Mouse (Mus musculus) G1E (cell line): ENCODE results near the gene Ccdc50. TPM values are rescaled to one million over a fixed set of nuclear protein-coding genes. Genes with fewer than 3 reads are reported as not detected.

Experiments
- ATAC-seq: 2 replicates; pipeline ENCODE4 v1.8.0; 2016; ENCODE audit warnings: mild to moderate bottlenecking; ENCODE audit not compliant: insufficient number of reproducible peaks, poor library complexity, low FRiP score, severe bottlenecking; ENCODE audit errors: extremely low read depth
- DNase-seq: peaks from one replicate; pipeline ENCODE4 v3.0.0; 2012; ENCODE audit warnings: low spot score
- H3K27me3 ChIP-seq: 2 replicates; pipeline ENCODE4 v1.6.1; 2012; ENCODE audit warnings: mild to moderate bottlenecking, low read length, inconsistent platforms; ENCODE audit not compliant: insufficient read depth
- H3K36me3 ChIP-seq: replicated peaks from 2 replicates; pipeline ENCODE3; 2012; ENCODE audit warnings: mild to moderate bottlenecking, inconsistent platforms
- H3K4me1 ChIP-seq: 2 replicates; pipeline ENCODE4 v1.6.1; 2012; ENCODE audit warnings: low read depth, low read length, inconsistent platforms, mixed read lengths; ENCODE audit not compliant: insufficient read depth
- H3K4me3 ChIP-seq: 2 replicates; pipeline ENCODE4 v1.5.1; 2012; ENCODE audit warnings: low read depth, mild to moderate bottlenecking, inconsistent platforms, low read length, moderate library complexity, mixed read lengths
- H3K9me3 ChIP-seq: replicated peaks from 2 replicates; pipeline ENCODE4 v1.6.1; 2012; ENCODE audit warnings: inconsistent platforms
- CTCF ChIP-seq: IDR thresholded peaks from 2 replicates; pipeline ENCODE4 v1.5.1; 2012; ENCODE audit warnings: low read depth, low read length, inconsistent platforms, mixed read lengths
- GATA1 ChIP-seq: IDR thresholded peaks from 2 replicates; pipeline ENCODE4 v1.6.1; 2012; ENCODE audit warnings: borderline replicate concordance, low read length, inconsistent platforms, mixed read lengths
- GATA2 ChIP-seq: IDR thresholded peaks from 2 replicates; pipeline ENCODE4 v1.6.1; 2012; ENCODE audit warnings: low read depth, low read length, inconsistent platforms, borderline replicate concordance
- POLR2AphosphoS5 ChIP-seq: IDR thresholded peaks from 2 replicates; pipeline ENCODE4 v1.6.1; 2012; ENCODE audit warnings: low read depth, low read length, inconsistent platforms; ENCODE audit not compliant: insufficient replicate concordance
- TAL1 ChIP-seq: conservative IDR thresholded peaks from 2 replicates; pipeline ENCODE4 v1.6.1; 2012; ENCODE audit warnings: low read depth, low read length, inconsistent platforms, mixed read lengths
- polyA plus RNA-seq: library from polyadenylated mRNA; stranded (reverse); fragments of >175 nt; gene quantifications from 2 replicates; pipeline ENCODE4 v1.2.3, GENCODE M21; 2012
- total RNA-seq, 2 experiments: library from RNA; stranded (forward) in 1 of 2; stranded (reverse) in 1 of 2; fragments of 200-1000 nt in 1 of 2; fragments of >200 nt in 1 of 2; fragmentation: Nextera tagmentation in 1 of 2; gene quantifications; 2 replicates each; pipeline ENCODE4 v1.2.3; 2014 to 2017

The Ccdc50 gene
- total and polyA plus RNA-seq, 3 experiments = 30.6 to 138 (median 105) TPM

DNA sequence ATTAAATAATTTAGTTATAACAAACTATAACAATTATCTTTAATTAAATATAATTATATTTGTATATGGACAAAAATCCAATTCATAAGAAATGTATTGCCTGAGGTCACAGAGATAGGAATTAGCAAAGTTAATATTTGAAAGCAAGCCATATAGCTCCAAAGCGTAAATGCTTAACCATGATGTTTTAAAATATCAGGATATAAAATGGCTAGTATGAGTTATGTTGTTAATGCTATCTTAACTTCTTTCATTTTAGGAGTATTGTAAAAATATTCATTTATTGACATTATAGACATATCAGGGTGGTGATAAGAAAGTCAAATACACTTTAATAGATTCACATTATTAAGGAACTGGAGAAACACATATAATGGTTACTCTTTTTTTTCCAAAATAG is 28.6 kb upstream of the Ccdc50 start:
- TF ChIP-seq POLR2AphosphoS5 (no peak), TAL1 (no peak), CTCF (no peak), GATA2 (no peak), GATA1 (no peak)
- Histone ChIP-seq H3K27me3 (peaks cover 3% of the 10 kb centered on the region; the same call in 1 of the 2 replicates), H3K36me3 (no peaks in the 10 kb centered on the region), H3K4me3 (no peak overlapping the region), H3K4me1 (no peaks in the 10 kb centered on the region), H3K9me3 (no peaks in the 10 kb centered on the region)
- DNase-seq = no peak
- ATAC-seq = no peak

DNA sequence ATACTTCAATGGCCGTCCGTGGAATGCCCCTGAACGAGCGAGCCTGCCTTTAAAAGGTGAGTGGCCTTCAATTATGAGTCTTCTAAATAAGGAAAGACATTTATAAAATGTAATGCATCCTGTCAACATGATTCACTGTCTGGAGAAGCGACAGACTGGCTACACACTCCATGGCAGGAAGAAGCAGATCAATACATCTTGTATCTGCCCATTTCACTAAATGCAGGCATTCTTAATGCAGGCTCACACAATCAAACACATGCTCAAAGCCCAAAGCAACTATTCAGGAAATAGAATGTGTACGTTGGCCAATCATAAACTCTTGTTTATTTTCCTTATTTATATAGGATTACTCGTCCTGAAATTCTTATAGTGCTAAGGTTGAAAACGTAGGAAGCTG is 18.5 kb upstream of the Ccdc50 start, which contains the start of gene Uts2b:
TSS of gene Uts2b (minus strand) at position 49 of the 400 bp plus-strand sequence.
- H3K4me1 ChIP-seq = no peaks in the 10 kb centered on the region
- DNase-seq (no peak), ATAC-seq (no peak)
- H3K36me3 ChIP-seq = no peaks in the 10 kb centered on the region
- H3K27me3 ChIP-seq = no peaks in the 10 kb centered on the region
- TF ChIP-seq GATA2 (no peak), TAL1 (no peak), CTCF (no peak), GATA1 (no peak), POLR2AphosphoS5 (no peak)
- H3K9me3 ChIP-seq = no peaks in the 10 kb centered on the region
- no peak within 1 kb of the TSS for H3K4me3 ChIP-seq

DNA sequence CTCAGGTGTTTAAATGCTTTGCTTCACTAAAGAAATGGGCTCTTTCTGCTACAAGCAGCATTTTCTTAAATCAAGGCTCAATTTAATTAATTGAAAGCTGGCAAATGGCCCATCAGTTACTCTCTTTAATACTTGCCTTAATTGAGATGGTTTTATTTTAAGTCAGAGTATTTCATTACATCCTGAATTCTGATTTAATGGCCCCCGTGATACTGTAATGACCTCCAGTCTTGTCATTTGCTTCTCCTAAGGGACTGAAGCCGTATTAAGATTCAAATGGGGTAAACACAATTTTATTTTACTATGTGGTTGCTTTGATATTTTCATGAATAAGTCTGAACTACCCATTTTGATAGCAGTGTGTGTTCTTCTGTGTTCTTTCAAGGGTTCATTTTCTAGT is 18.0 kb upstream of the Ccdc50 start:
- TF ChIP-seq GATA1 = no peak
- no peak for TF ChIP-seq GATA2
- TF ChIP-seq CTCF = no peak
- no peak for TF ChIP-seq POLR2AphosphoS5
- TF ChIP-seq TAL1 = no peak
- no peaks in the 10 kb centered on the region for H3K9me3 ChIP-seq
- H3K36me3 ChIP-seq = no peaks in the 10 kb centered on the region
- H3K27me3 ChIP-seq = no peaks in the 10 kb centered on the region
- no peak for DNase-seq
- no peak for ATAC-seq
- H3K4me3 ChIP-seq = no peak overlapping the region
- no peaks in the 10 kb centered on the region for H3K4me1 ChIP-seq

DNA sequence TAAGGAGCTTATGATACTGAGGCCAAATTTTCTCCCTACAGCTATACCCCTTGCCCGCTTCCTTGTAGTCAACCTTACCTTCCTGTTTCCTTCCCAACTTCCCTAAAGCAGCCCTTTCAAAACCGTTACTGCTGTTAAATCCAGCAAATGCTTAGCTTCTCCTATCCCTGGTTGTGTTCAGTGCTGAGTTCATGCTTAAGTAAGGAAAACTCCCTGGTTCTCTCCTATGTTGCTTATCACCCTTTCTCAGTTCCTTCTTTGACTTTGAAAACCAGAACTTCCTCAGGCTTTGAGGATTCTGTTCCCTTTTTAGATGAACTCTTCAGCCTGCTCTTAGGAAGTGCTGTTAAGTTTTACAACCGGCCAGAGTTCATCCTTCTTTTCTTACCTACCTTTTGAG is 14.5 kb upstream of the Ccdc50 start:
- H3K9me3 ChIP-seq = no peaks in the 10 kb centered on the region
- H3K36me3 ChIP-seq = no peaks in the 10 kb centered on the region
- ATAC-seq (no peak), DNase-seq (no peak)
- no peak for TF ChIP-seq TAL1
- no peak for TF ChIP-seq GATA2
- TF ChIP-seq POLR2AphosphoS5 = no peak
- TF ChIP-seq CTCF = no peak
- no peak for TF ChIP-seq GATA1
- H3K4me1 ChIP-seq = no peaks in the 10 kb centered on the region
- H3K27me3 ChIP-seq = no peaks in the 10 kb centered on the region
- H3K4me3 ChIP-seq = no peak overlapping the region

DNA sequence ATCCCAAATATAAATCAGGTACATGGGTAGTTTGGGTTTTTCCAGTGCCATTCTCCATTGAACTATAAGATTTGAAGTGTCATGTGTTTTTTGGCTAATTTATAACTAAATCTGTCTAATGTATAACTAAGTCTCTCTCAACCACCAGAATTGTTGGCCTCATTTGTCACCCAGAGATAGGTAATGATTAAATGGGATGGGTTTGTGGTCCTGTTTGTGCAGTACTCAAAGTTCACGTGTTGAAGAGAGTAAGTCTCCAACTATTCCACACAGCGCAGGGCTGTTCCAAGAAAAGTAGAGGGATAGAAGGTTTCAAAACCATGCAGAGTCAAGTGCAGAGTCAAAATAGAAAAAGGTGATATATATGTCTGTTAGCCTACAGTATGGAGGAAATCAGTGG is 13.4 kb upstream of the Ccdc50 start:
- Histone ChIP-seq H3K9me3 (no peaks in the 10 kb centered on the region), H3K27me3 (no peaks in the 10 kb centered on the region), H3K4me1 (no peaks in the 10 kb centered on the region), H3K4me3 (no peak overlapping the region), H3K36me3 (no peaks in the 10 kb centered on the region)
- ATAC-seq (no peak), DNase-seq (no peak)
- TF ChIP-seq GATA1 (no peak), GATA2 (no peak), CTCF (no peak), POLR2AphosphoS5 (no peak), TAL1 (no peak)

DNA sequence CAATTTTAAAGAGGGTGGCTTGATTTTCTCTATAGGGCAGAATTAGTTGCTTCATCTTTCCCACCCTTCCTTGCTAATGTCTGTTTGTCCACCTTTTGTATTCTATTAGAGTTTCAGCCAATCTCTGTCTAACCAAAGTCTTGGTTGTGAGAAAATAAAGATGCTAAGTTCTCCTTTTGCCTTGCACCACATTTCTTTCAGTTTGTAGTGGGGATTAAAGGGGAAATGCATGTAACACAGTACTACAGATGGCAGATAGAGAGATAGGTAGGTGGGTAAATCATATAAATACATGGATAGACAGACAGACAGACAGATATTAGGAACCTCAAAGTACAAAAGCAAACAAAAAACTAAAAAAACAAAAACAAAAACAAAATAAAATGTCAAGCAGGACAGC is 12.1 kb upstream of the Ccdc50 start:
- no peaks in the 10 kb centered on the region for H3K36me3 ChIP-seq
- no peak for TF ChIP-seq TAL1
- TF ChIP-seq CTCF = no peak
- TF ChIP-seq POLR2AphosphoS5 = no peak
- TF ChIP-seq GATA2 = no peak
- TF ChIP-seq GATA1 = no peak

DNA sequence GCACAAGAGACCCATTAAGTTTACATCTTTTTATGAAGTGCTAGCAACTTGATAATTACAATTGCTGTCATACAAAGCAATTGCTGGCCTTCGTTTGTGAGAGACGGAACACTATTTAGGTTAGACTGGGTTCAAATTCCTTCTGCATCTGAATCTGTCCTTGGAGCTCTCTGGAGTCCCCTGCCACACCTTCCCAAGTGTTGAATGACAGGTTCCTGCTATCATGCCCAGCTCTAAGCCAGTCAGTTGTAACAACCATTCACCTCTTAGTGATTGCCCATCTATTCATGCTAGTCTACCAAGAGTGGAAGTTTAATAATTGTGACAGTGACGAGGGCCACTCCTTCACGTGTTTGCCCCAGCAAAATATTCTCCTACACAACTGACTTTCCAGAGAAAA is 6.5 kb upstream of the Ccdc50 start:
- Histone ChIP-seq H3K9me3 (no peaks in the 10 kb centered on the region), H3K4me3 (no peak overlapping the region), H3K4me1 (peaks cover 3% of the 10 kb centered on the region; the same call in 1 of the 2 replicates), H3K27me3 (peaks cover 4% of the 10 kb centered on the region; the same call in 1 of the 2 replicates), H3K36me3 (no peaks in the 10 kb centered on the region)
- no peak for ATAC-seq
- DNase-seq = no peak
- TF ChIP-seq GATA1 = no peak
- TF ChIP-seq TAL1 = no peak
- no peak for TF ChIP-seq POLR2AphosphoS5
- no peak for TF ChIP-seq GATA2
- TF ChIP-seq CTCF = no peak

More for the DNA sequence above, 12.1 kb upstream of the Ccdc50 start:
- no peak for DNase-seq
- no peak overlapping the region for H3K4me3 ChIP-seq
- no peaks in the 10 kb centered on the region for H3K27me3 ChIP-seq
- no peaks in the 10 kb centered on the region for H3K4me1 ChIP-seq
- no peaks in the 10 kb centered on the region for H3K9me3 ChIP-seq
- ATAC-seq = no peak
